Mouse (Mus musculus) bone marrow, adult 2 months (tissue): ENCODE measurements around the gene Gm9970. TPM values are rescaled to one million over a fixed set of nuclear protein-coding genes. Genes with fewer than 3 reads are reported as not detected.

Experiments
- H3K27ac ChIP-seq: fragments of 200-500 bp; 2 replicates; pipeline ENCODE4 v1.5.1; 2012; ENCODE audit warnings: low read depth, mild to moderate bottlenecking, control low read depth, inconsistent platforms, low read length; ENCODE audit not compliant: control insufficient read depth, poor library complexity, insufficient read depth
- H3K4me1 ChIP-seq: fragments of 200-500 bp; 2 replicates; pipeline ENCODE4 v1.6.1; 2011; ENCODE audit warnings: low read length; ENCODE audit not compliant: control insufficient read depth, insufficient read depth
- H3K4me3 ChIP-seq: fragments of 200-500 bp; replicated peaks from 2 replicates; pipeline ENCODE3; 2011; ENCODE audit warnings: mild to moderate bottlenecking, low read depth, low read length, control low read depth; ENCODE audit not compliant: control insufficient read depth
- CTCF ChIP-seq: fragments of 200-500 bp; IDR thresholded peaks from 2 replicates; pipeline ENCODE4 v1.5.1; 2011; ENCODE audit warnings: low read length, control low read depth; ENCODE audit not compliant: control insufficient read depth, insufficient read depth
- POLR2A ChIP-seq: fragments of 200-500 bp; IDR thresholded peaks from 2 replicates; pipeline ENCODE4 v1.6.1; 2011; ENCODE audit warnings: low read depth, mild to moderate bottlenecking, control low read depth, low read length, borderline replicate concordance; ENCODE audit not compliant: control insufficient read depth
- WGBS: fragments of 180-500 bp; shearing (Covaris S2); methylation state at CpG from one replicate; pipeline ENCODE4 v1.1.7; 2018; 5-methylcytosine and 5-hydroxymethylcytosine counted together
- polyA plus RNA-seq: library from polyadenylated mRNA; stranded (reverse); fragments of >200 nt; gene quantifications from 2 replicates; pipeline ENCODE4 v1.2.4, GENCODE M21; 2011; ENCODE audit warnings: low replicate concordance; ENCODE audit not compliant: missing spikeins, insufficient read depth, insufficient read length

The Gm9970 gene
- polyA plus RNA-seq, 1 experiment: not detected

- TF ChIP-seq POLR2A (no peak), CTCF (no peak)
- WGBS: 85% methylated on average over 11 of the region's 11 CpGs
- H3K4me3 ChIP-seq: no peak overlapping the region
Measured at GRCm38 (mm10) chr5:31257616-31258015, 16.6 kb upstream of the Gm9970 start.

GRCm38 (mm10) chr5:31255971-31256370 is 14.9 kb upstream of the Gm9970 start:
- 67% methylated on average over 2 of the region's 2 CpGs for WGBS
- TF ChIP-seq CTCF (no peak), POLR2A (no peak)
- H3K4me1 ChIP-seq: no peaks in the 10 kb centered on the region
- no peak overlapping the region for H3K27ac ChIP-seq
- H3K4me3 ChIP-seq: no peak overlapping the region

More at GRCm38 (mm10) chr5:31257616-31258015, 16.6 kb upstream of the Gm9970 start:
- Histone ChIP-seq H3K4me1 (no peaks in the 10 kb centered on the region), H3K27ac (no peak overlapping the region)

- no peaks in the 10 kb centered on the region for H3K4me1 ChIP-seq
- 89% methylated on average over 2 of the region's 2 CpGs for WGBS
Measured at GRCm38 (mm10) chr5:31255381-31255780, 14.3 kb upstream of the Gm9970 start.

GRCm38 (mm10) chr5:31254901-31255300 is 13.9 kb upstream of the Gm9970 start:
- Histone ChIP-seq H3K27ac (no peak overlapping the region), H3K4me3 (no peak overlapping the region), H3K4me1 (no peaks in the 10 kb centered on the region)
- TF ChIP-seq CTCF: no peak
- no peak for TF ChIP-seq POLR2A
- WGBS: 68% methylated on average over 8 of the region's 8 CpGs

More at GRCm38 (mm10) chr5:31255381-31255780, 14.3 kb upstream of the Gm9970 start:
- no peak overlapping the region for H3K4me3 ChIP-seq
- no peak overlapping the region for H3K27ac ChIP-seq
- TF ChIP-seq CTCF (no peak), POLR2A (no peak)

GRCm38 (mm10) chr5:31254452-31254851 is 13.4 kb upstream of the Gm9970 start:
- no peak overlapping the region for H3K4me3 ChIP-seq
- 39% methylated on average over 7 of the region's 7 CpGs for WGBS
- no peaks in the 10 kb centered on the region for H3K4me1 ChIP-seq
- TF ChIP-seq POLR2A (no peak), CTCF (no peak)
- H3K27ac ChIP-seq: no peak overlapping the region

GRCm38 (mm10) chr5:31253806-31254205 is 12.8 kb upstream of the Gm9970 start:
- no peaks in the 10 kb centered on the region for H3K4me1 ChIP-seq
- no peak overlapping the region for H3K27ac ChIP-seq
- 89% methylated on average over 8 of the region's 8 CpGs for WGBS
- H3K4me3 ChIP-seq: no peak overlapping the region
- TF ChIP-seq POLR2A: no peak
- TF ChIP-seq CTCF: no peak

GRCm38 (mm10) chr5:31252795-31253545 is 11.9 kb upstream of the Gm9970 start:
- Histone ChIP-seq H3K4me3 (no peak overlapping the region), H3K27ac (no peak overlapping the region), H3K4me1 (no peaks in the 10 kb centered on the region)
- 84% methylated on average over 16 of the region's 16 CpGs for WGBS
- TF ChIP-seq POLR2A: no peak
- no peak for TF ChIP-seq CTCF

- WGBS: 84% methylated on average over 10 of the region's 10 CpGs
- Histone ChIP-seq H3K27ac (no peak overlapping the region), H3K4me1 (no peaks in the 10 kb centered on the region), H3K4me3 (peak overlapping the region; percentile 56)
- TF ChIP-seq CTCF (no peak), POLR2A (no peak)
Measured at GRCm38 (mm10) chr5:31252151-31252550, 11.1 kb upstream of the Gm9970 start.
